Mouse (Mus musculus) lung, postnatal 10 days (tissue): Measurements from ENCODE around the gene C2cd2l.
A peak's percentile ranks its signal among the peaks of the same experiment; 100 is the strongest.
"Not testable (repeated sequence)": the region's sequence is repeated elsewhere in the genome, so short reads cannot be mapped to it uniquely, and the experiment has no call there.

Source experiments
- DNase-seq: peaks from one replicate; pipeline ENCODE4 v3.0.0; 2021

Gene C2cd2l

GRCm38 (mm10) chr9:44311136-44312134, 8.7 kb downstream of the C2cd2l start:
- DNase-seq, result peak; percentile 68

GRCm38 (mm10) chr9:44310750-44311135, 9.3 kb downstream of the C2cd2l start:
- no peak for DNase-seq

- DNase-seq, result no peak
These were observed 10.3 kb downstream of the C2cd2l start for GRCm38 (mm10) chr9:44309756-44310155.

- no peak for DNase-seq
These were observed 12.8 kb downstream of the C2cd2l start for GRCm38 (mm10) chr9:44307248-44307647.

GRCm38 (mm10) chr9:44306532-44306931, 13.6 kb downstream of the C2cd2l start:
- DNase-seq, result no peak

GRCm38 (mm10) chr9:44305466-44306079, 14.5 kb downstream of the C2cd2l start, which contains the start of gene Hinfp:
Hinfp (minus strand) TSS chr9:44305671.
- DNase-seq, result peak; percentile 99

- DNase-seq, result not testable (repeated sequence)
These were observed 20.1 kb downstream of the C2cd2l start for GRCm38 (mm10) chr9:44300001-44300400.

- peak; percentile 61 for DNase-seq
These were observed 27.6 kb downstream of the C2cd2l start for GRCm38 (mm10) chr9:44292490-44292889.

GRCm38 (mm10) chr9:44288959-44289291, 31.2 kb downstream of the C2cd2l start:
- no peak for DNase-seq

GRCm38 (mm10) chr9:44288076-44288958, 31.8 kb downstream of the C2cd2l start, which contains the start of gene Abcg4:
Abcg4 (minus strand) TSS chr9:44288615.
- DNase-seq, result peak; percentile 21

- DNase-seq, result peak; percentile 37
These were observed 32.5 kb downstream of the C2cd2l start for GRCm38 (mm10) chr9:44287401-44288075.

GRCm38 (mm10) chr9:44287003-44287400, 33.1 kb downstream of the C2cd2l start:
- no peak for DNase-seq

- DNase-seq, result peak; percentile 19
These were observed 33.7 kb downstream of the C2cd2l start for GRCm38 (mm10) chr9:44286256-44286850.

- DNase-seq, result no peak
These were observed 36.9 kb downstream of the C2cd2l start for GRCm38 (mm10) chr9:44283183-44283582.

GRCm38 (mm10) chr9:44269973-44270372, 50.1 kb downstream of the C2cd2l start:
- no peak for DNase-seq

GRCm38 (mm10) chr9:44269077-44269476, 51.0 kb downstream of the C2cd2l start:
- DNase-seq, result peak; percentile 33

- peak; percentile 38 for DNase-seq
These were observed 51.7 kb downstream of the C2cd2l start, which contains the start of gene Nlrx1 for GRCm38 (mm10) chr9:44268432-44268831. Nlrx1 (minus strand) TSS chr9:44268599.

GRCm38 (mm10) chr9:44268027-44268360, 52.1 kb downstream of the C2cd2l start:
- DNase-seq, result peak; percentile 96

GRCm38 (mm10) chr9:44267319-44268026, 52.6 kb downstream of the C2cd2l start:
- DNase-seq, result peak; percentile 44

- no peak for DNase-seq
These were observed 53.4 kb downstream of the C2cd2l start for GRCm38 (mm10) chr9:44266478-44267226.
